Mouse (Mus musculus): ENCODE results near the gene Selenow.

The Selenow gene

GRCm38 (mm10) chr7:15901366-15902048, 20.7 kb downstream of the Selenow start:
- no peak for DNase-seq

GRCm38 (mm10) chr7:15894251-15894650, 28.0 kb downstream of the Selenow start:
- DNase-seq, result no peak

DNA sequence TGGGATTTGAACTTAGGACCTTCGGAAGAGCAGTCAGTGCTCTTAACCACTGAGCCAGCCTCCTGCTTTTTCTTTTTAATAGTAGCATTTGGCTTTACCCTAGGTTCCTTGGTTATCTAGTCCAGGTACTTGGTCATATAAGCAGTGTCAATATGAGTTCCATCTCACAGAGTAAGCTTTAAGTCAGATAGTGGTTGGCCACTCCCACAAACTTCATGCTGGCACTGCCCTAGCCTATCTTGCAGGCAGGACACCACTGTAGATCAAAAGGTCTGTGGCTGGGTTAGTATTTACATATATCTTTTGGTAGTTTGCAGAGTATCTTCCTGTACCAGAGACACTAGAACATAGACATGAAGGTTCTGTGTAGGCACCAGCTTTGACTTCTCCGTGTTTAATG, 38.1 kb downstream of the Selenow start:
- DNase-seq, result no peak

- no peak for DNase-seq
Observed at GRCm38 (mm10) chr7:15882317-15882716, 39.9 kb downstream of the Selenow start, which contains the start of gene Crxos. Crxos (plus strand) TSS chr7:15882617.

DNA sequence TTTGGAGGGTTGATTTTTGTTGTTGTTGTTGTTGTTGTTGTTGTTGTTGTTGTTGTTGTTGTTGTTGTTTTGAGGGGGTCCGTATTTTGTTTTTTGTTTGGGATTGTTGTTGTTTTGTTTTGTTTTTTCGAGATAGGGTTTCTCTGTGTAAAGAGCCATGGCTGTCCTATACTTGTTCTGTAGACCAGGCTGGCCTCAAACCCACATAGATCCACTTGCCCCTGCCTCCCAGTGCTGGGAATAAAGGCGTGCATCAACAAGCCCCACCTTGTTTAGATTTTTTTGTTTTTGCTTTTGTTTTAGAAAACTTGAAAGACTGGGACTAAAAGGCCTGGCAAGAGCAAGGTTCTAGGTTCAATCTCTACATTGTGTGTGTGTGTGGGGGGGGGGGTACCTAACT, 40.4 kb downstream of the Selenow start:
- DNase-seq, result no peak

GRCm38 (mm10) chr7:15881388-15881787, 40.8 kb downstream of the Selenow start:
- no peak for DNase-seq

DNA sequence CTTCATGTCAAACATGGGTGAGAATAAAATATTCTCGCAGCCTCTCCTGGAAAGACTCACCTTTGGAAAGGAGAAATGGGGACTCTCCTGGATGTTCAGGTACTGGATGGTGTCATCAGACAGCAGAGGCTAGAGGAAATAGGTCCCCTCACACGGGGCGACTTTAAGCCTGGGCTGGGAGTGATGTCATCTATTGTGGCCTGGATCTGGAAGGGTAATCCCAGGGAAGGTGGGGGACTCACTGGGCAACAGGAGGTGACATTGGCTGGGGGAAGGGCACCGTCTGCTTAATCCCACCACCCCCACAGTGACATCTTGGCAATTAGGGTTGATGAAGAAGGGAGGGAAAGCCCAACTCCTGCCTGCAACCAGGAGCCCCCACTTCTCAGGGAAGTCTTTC, 42.4 kb downstream of the Selenow start, which contains the start of gene Crx:
TSS of gene Crx (minus strand) at position 213 of the 400 bp plus-strand sequence.
- no peak for DNase-seq

Data from kidney, adult 11 months (tissue).